Mouse (Mus musculus) neural tube, embryonic 13.5 days (tissue): ENCODE data around the gene Zfp212. TPM values are rescaled to one million over a fixed set of nuclear protein-coding genes. Genes with fewer than 3 reads are reported as not detected.

Experiments used
- ATAC-seq: fragments of 200-750 bp; cut with Nextera tagmentation; 2 replicates; pipeline ENCODE4 v1.8.0; 2017; ENCODE audit warnings: low read depth, mild to moderate bottlenecking, moderate TSS enrichment, moderate library complexity
- H3K27ac ChIP-seq: fragments of 300-500 bp; sonication (generic); replicated peaks from 2 replicates; pipeline ENCODE4 v1.5.1; 2015; ENCODE audit warnings: moderate library complexity, mild to moderate bottlenecking, inconsistent platforms
- H3K27me3 ChIP-seq: fragments of 300-500 bp; sonication (generic); 2 replicates; pipeline ENCODE4 v1.6.1; 2015; ENCODE audit warnings: mild to moderate bottlenecking, inconsistent platforms
- H3K36me3 ChIP-seq: fragments of 300-500 bp; sonication (generic); 2 replicates; pipeline ENCODE4 v1.6.1; 2015; ENCODE audit warnings: mild to moderate bottlenecking, inconsistent platforms
- H3K4me1 ChIP-seq: fragments of 300-500 bp; sonication (generic); replicated peaks from 2 replicates; pipeline ENCODE4 v1.6.1; 2015; ENCODE audit warnings: inconsistent platforms
- H3K4me2 ChIP-seq: fragments of 300-500 bp; sonication (generic); 2 replicates; pipeline ENCODE4 v1.6.1; 2015; ENCODE audit warnings: inconsistent platforms, mild to moderate bottlenecking, moderate library complexity
- H3K4me3 ChIP-seq: fragments of 300-500 bp; sonication (generic); 2 replicates; pipeline ENCODE4 v1.5.1; 2015; ENCODE audit warnings: mild to moderate bottlenecking, inconsistent platforms
- H3K9ac ChIP-seq: fragments of 300-500 bp; sonication (generic); 2 replicates; pipeline ENCODE4 v1.6.1; 2015; ENCODE audit warnings: moderate library complexity, mild to moderate bottlenecking, inconsistent platforms
- H3K9me3 ChIP-seq: fragments of 300-500 bp; sonication (generic); 2 replicates; pipeline ENCODE4 v1.6.1; 2016; ENCODE audit warnings: inconsistent platforms
- WGBS: fragments of 180-500 bp; shearing (Covaris S2); methylation state at CpG from one replicate; pipeline ENCODE4 v1.1.7; 2015; 5-methylcytosine and 5-hydroxymethylcytosine counted together
- polyA plus RNA-seq: library from polyadenylated mRNA; unstranded; fragments of >200 nt; fragmentation: Nextera tagmentation; extraction: Ambion mirVana; gene quantifications from 2 replicates; pipeline ENCODE4 v1.2.1, GENCODE M21; 2015

Gene Zfp212
- 15.8 and 17.0 TPM in 2 replicates for polyA plus RNA-seq

DNA sequence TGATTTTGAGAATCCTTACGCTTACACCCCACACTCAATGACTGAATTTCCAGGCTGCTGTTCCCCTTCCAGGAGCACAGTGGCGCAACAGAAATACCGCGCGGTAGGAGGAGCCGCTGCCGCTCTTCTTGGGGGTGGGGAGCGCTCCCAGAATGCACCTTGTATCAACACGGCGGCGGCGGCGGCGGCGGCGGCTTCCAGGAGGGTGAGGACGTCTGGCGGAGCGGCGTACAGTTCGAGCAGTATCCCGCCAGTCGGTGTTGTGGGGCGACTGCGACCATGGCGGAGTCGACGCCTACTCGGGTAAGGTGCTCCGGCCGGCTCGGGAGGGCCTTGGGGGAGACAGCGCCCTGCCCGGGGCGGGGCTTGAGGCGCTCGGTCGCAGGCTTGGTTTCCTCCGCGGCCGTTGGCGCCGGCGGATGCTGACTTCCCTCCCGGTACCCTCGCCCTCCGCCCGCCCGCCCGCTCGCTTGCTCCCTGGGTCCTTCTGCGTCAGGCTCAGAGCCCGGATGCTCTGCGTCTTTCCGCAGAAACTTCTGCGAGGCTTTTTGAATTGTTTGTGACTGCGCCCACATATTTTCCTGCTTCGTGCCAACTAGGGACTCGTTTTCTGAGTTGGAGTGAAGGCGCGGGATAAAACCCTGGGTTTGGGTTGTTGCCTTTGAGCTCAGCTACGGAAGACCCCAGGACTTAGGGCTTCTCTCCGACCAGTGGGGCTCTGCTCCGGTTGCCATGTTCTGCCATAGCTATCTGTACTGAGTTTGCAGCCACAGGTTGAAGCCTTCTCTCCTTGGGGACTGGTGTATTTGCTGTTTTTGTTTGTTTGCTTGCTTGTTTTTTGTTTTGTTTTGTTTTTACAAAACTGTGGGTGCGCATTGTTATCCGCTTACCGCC lies at the start of gene Zfp212:
TSS of gene Zfp212 (plus strand) at position 30 of the 894 bp plus-strand sequence.
- H3K9me3 ChIP-seq, result no peaks in the 10 kb centered on the region
- H3K4me2 ChIP-seq, result peak within 1 kb of the TSS; percentile 82
- under 1% methylated on average over 66 of the region's 67 CpGs for WGBS
- peak within 1 kb of the TSS; percentile 87 for H3K9ac ChIP-seq
- H3K4me3 ChIP-seq, result peak within 1 kb of the TSS; percentile 83
- H3K36me3 ChIP-seq, result no peaks in the 10 kb centered on the region
- peak; percentile 97 for ATAC-seq
- no peaks in the 10 kb centered on the region for H3K27me3 ChIP-seq
- peaks cover 16% of the 10 kb centered on the region for H3K4me1 ChIP-seq
- peak within 1 kb of the TSS; percentile 95 for H3K27ac ChIP-seq

DNA sequence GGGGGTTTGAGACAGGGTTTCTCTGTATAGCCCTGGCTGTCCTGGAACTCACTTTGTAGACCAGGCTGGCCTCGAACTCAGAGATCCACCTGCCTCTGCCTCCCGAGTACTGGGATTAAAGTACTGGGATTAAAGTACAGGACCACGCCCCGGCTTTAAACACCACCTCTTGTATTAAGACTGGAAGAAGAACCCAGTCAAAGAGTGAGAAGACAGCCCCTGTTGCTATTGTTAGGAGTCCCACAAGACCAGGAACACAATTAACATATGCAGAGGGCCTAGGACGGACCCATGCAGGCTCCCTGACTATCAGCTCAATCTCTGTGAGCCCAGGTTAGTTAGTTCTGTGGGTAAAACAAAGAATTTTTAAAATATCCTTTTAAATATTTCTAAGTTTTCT lies 48.0 kb upstream of the Zfp212 start:
- Histone ChIP-seq H3K4me3 (no peak overlapping the region), H3K4me2 (no peak overlapping the region), H3K9ac (no peak overlapping the region), H3K4me1 (no peaks in the 10 kb centered on the region), H3K9me3 (no peaks in the 10 kb centered on the region), H3K27me3 (no peaks in the 10 kb centered on the region), H3K27ac (no peak overlapping the region), H3K36me3 (peaks cover 26% of the 10 kb centered on the region)
- ATAC-seq, result no peak
- WGBS, result 95% methylated on average over 5 of the region's 5 CpGs

DNA sequence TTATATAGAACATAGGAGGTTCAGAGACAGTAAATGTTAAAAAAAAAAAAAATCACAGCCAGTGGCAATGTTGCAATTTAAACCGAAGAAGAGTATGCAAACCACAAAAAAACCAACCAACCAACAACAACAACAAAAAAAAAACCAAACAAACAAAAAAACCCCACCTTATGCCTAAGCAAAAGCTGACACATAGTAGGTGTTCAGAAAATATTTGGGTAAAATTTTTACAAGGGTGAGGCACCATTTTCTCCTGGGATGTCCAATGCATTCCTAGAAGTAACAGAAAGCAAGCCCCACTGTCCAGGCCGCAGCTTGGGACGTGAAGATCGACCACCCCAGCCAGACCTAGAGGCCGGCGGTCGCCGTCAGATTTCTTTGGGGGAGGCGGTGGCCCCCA lies 43.2 kb upstream of the Zfp212 start, which contains the start of gene Zfp282:
TSS of gene Zfp282 (plus strand) at position 147 of the 400 bp plus-strand sequence.
- WGBS, result 6% methylated on average over 9 of the region's 9 CpGs
- Histone ChIP-seq H3K36me3 (peaks cover 25% of the 10 kb centered on the region), H3K9me3 (no peaks in the 10 kb centered on the region)

DNA sequence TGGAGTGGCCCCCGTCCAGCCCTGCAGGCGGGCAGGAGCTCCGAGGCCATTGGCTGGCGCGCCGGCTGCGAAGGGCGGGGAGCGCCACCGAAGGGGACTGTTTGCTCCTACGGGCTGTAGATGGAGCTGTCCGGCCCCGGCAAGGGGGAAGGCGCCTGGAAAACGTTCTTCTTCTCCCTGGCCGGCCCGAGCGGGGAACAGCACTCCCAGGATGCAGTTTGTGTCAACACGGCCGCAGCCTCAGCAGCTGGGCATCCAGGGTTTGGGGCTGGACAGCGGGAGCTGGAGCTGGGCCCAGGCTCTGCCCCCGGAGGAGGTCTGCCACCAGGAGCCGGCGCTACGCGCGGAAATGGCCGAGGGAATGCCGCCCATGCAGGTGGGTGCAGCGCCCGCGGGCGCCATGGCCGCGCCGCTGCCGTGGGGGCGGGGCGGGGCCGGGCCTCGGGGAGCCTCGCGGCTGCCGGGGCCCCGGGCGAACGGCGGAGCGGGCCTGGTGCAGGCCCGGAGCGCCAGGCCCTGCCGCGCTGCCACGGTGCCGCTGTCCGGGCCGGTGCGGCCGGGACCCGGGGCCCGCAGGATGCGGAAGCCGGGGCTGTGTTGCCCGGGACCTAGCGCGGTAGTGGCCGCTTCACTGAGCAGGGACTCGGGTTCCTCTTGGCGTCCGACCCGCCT lies 42.7 kb upstream of the Zfp212 start:
- Histone ChIP-seq H3K4me3 (peak overlapping the region; percentile 93), H3K9me3 (no peaks in the 10 kb centered on the region), H3K27me3 (no peaks in the 10 kb centered on the region), H3K4me1 (peaks cover 21% of the 10 kb centered on the region), H3K9ac (peak overlapping the region; percentile 96), H3K27ac (peak overlapping the region; percentile 99), H3K36me3 (peaks cover 30% of the 10 kb centered on the region), H3K4me2 (peak overlapping the region; percentile 96)
- peak; percentile 96 for ATAC-seq
- WGBS, result under 1% methylated on average over 70 of the region's 71 CpGs

More for the DNA sequence above, 43.2 kb upstream of the Zfp212 start, which contains the start of gene Zfp282:
- Histone ChIP-seq H3K27ac (peak within 1 kb of the TSS; percentile 99), H3K9ac (peak within 1 kb of the TSS; percentile 96), H3K4me1 (peaks cover 21% of the 10 kb centered on the region), H3K4me3 (peak within 1 kb of the TSS; percentile 93), H3K4me2 (peak within 1 kb of the TSS; percentile 96), H3K27me3 (no peaks in the 10 kb centered on the region)
- ATAC-seq, result no peak

DNA sequence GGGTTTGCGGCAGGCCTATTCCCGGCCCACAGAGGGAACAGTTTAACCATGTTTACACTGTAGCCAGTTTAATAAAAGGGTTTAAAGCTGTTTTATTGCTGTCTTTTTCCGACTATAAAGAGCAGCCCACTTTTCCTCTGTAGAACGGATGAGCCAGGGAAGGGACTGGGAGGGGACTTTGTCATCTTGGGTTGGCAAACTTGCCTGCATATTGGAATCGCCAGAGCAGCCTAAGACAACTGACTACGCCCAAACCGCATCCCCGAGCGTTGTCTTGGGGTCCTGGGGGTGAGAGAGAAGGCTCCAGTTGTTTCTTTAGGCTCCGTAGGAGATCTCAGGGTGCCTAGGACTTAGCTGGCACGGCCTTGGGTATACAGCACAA lies 42.2 kb upstream of the Zfp212 start:
- peaks cover 36% of the 10 kb centered on the region for H3K36me3 ChIP-seq
- H3K4me3 ChIP-seq, result peak overlapping the region; percentile 93
- no peaks in the 10 kb centered on the region for H3K27me3 ChIP-seq
- peak overlapping the region; percentile 96 for H3K9ac ChIP-seq
- peaks cover 21% of the 10 kb centered on the region for H3K4me1 ChIP-seq
- WGBS, result under 1% methylated on average over 11 of the region's 11 CpGs
- H3K9me3 ChIP-seq, result no peaks in the 10 kb centered on the region
- peak overlapping the region; percentile 96 for H3K4me2 ChIP-seq
- peak overlapping the region; percentile 99 for H3K27ac ChIP-seq
- peak; percentile 12 for ATAC-seq

DNA sequence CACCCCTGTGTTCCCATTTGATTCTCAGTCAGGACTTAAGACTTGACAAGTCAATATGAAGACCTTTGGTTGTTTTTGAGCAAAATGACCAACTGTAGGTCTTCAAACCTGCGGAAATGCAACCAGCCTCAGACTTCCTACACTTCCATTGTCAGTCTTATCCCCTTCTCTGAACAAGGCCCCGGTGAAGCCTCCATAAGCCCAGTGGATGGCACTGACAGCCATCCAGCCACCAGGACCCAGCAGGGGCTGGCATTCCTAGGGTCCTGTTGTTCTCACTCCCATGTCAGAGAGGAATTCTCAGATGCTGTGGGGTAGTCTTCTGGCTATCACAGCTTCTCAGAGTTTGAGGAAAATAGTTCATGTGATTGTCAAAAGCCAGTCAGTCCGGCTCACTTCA lies 41.7 kb upstream of the Zfp212 start:
- H3K4me3 ChIP-seq, result peak overlapping the region; percentile 93
- 47% methylated on average over 3 of the region's 3 CpGs for WGBS
- no peaks in the 10 kb centered on the region for H3K27me3 ChIP-seq
- H3K4me2 ChIP-seq, result peak overlapping the region; percentile 96
- ATAC-seq, result no peak
- H3K36me3 ChIP-seq, result peaks cover 40% of the 10 kb centered on the region
- peak overlapping the region; percentile 99 for H3K27ac ChIP-seq
- peaks cover 21% of the 10 kb centered on the region for H3K4me1 ChIP-seq
- peak overlapping the region; percentile 96 for H3K9ac ChIP-seq
- H3K9me3 ChIP-seq, result no peaks in the 10 kb centered on the region

DNA sequence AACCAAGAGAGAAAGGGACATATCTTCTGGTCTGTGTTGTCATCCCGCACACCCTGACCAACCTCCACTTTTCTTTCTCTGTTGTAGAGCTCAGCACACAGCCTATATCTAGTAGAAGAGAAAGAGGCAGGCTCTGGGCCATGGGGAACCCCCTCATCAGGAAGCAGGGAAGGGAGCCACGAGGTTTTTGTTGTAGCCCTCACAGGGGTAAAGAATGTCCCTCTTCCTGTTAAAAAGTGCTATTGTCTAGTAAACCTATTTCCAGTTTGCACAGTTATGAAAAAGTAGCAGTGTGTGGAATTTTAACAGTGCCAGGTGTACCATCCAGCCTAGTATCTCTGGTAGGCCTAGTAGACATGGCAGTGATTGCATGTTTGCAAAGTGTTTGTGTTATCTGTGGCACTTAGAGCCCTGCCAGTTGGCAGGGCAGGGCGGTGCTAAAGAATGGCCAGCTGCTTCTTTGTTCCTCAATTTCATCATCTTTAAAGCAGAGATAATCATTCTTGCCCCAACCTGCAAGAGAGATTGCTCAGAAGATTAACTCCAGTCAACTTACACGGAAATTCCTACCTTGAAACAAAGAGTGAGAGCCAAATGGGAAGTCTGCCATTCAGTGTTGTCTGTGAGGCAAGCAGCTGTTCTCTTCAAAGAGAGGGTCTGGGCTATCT lies 41.1 kb upstream of the Zfp212 start:
- H3K36me3 ChIP-seq, result peaks cover 46% of the 10 kb centered on the region
- H3K9ac ChIP-seq, result peak overlapping the region; percentile 96
- H3K9me3 ChIP-seq, result no peaks in the 10 kb centered on the region
- peaks cover 21% of the 10 kb centered on the region for H3K4me1 ChIP-seq
- WGBS, result 72% methylated on average over 4 of the region's 4 CpGs
- no peak for ATAC-seq
- H3K4me3 ChIP-seq, result peak overlapping the region; percentile 93
- no peaks in the 10 kb centered on the region for H3K27me3 ChIP-seq
- H3K27ac ChIP-seq, result no peak overlapping the region
- H3K4me2 ChIP-seq, result peak overlapping the region; percentile 96

DNA sequence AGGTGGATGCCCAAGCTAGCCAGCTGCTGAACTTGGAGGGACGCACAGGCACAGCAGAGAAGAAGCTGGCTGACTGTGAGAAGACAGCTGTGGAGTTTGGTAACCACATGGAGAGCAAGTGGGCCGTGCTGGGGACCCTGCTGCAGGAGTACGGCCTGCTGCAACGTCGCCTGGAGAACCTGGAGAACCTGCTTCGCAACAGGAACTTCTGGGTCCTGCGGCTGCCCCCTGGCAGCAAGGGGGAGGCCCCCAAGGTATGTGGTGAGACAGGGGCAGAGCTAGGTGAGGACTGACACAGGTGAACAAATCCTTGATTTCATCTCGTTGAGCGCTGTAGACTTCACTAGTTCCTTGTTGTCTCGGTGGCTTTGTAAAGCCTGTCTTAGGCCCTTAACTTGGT lies 40.1 kb upstream of the Zfp212 start:
- no peak overlapping the region for H3K27ac ChIP-seq
- no peak for ATAC-seq
- H3K27me3 ChIP-seq, result no peaks in the 10 kb centered on the region
- peaks cover 55% of the 10 kb centered on the region for H3K36me3 ChIP-seq
- H3K9me3 ChIP-seq, result no peaks in the 10 kb centered on the region
- no peak overlapping the region for H3K9ac ChIP-seq
- no peak overlapping the region for H3K4me3 ChIP-seq
- H3K4me2 ChIP-seq, result 0 out of 2 replicates have a peak overlapping the region, but pooled peaks have one; percentile 96
- peaks cover 21% of the 10 kb centered on the region for H3K4me1 ChIP-seq
- 97% methylated on average over 10 of the region's 10 CpGs for WGBS

DNA sequence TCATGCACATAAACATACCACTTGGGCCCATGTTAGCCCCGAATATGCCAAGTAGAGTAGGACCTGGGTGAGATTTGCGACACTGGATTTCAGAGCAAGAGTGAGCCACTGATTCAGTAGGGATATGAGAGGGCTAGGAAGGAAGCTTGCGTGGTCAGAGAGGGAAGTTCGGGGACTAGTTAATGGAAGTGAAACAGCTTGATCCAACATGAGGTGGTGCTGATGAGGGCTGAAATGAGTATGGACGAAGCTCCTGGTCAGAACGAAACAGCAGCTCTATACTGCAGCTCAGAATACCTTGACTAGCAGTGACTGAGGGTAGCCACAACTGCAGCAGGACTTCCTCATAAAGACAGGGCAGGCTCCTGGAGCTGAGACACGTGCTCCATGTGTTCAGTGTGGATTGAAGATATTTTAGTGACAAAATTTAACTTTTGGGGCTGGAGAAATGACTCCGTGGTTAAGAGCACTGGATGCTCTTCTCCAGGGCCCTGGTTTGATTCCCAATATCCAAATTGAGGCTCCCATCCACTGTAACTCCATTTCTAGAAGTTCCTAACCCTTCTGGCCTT lies 31.4 kb upstream of the Zfp212 start:
- peaks cover 92% of the 10 kb centered on the region for H3K36me3 ChIP-seq

DNA sequence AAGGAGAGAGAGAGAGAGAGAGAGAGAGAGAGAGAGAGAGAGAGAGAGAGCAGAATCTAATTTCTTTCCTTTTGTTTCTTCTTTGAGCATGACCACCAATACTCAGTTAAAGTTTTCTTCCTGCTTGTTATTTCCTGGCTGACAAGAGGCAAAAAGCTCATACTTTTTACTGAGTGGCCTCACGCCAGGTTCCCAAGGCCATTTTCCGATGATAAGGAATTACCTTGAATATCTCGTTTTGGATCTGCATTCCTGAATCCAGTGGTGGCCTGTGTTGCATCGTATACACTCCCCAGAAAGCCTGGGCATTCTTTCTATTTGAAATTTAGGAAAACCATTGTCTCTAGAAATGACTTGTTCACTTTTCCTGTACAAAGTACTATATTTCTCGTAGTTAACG lies 20.9 kb upstream of the Zfp212 start:
- no peak overlapping the region for H3K4me2 ChIP-seq
- WGBS, result 96% methylated on average over 6 of the region's 6 CpGs
- no peak overlapping the region for H3K4me3 ChIP-seq
- no peak for ATAC-seq
- H3K27ac ChIP-seq, result no peak overlapping the region
- no peaks in the 10 kb centered on the region for H3K4me1 ChIP-seq
- no peak overlapping the region for H3K9ac ChIP-seq
- peaks cover 21% of the 10 kb centered on the region for H3K27me3 ChIP-seq
- peaks cover 72% of the 10 kb centered on the region for H3K36me3 ChIP-seq
- H3K9me3 ChIP-seq, result no peaks in the 10 kb centered on the region

More for the DNA sequence above, 31.4 kb upstream of the Zfp212 start:
- no peak for ATAC-seq
- no peak overlapping the region for H3K4me2 ChIP-seq
- no peak overlapping the region for H3K9ac ChIP-seq
- WGBS, result 89% methylated on average over 8 of the region's 8 CpGs
- no peak overlapping the region for H3K27ac ChIP-seq
- H3K27me3 ChIP-seq, result no peaks in the 10 kb centered on the region
- no peaks in the 10 kb centered on the region for H3K4me1 ChIP-seq
- no peak overlapping the region for H3K4me3 ChIP-seq
- no peaks in the 10 kb centered on the region for H3K9me3 ChIP-seq

DNA sequence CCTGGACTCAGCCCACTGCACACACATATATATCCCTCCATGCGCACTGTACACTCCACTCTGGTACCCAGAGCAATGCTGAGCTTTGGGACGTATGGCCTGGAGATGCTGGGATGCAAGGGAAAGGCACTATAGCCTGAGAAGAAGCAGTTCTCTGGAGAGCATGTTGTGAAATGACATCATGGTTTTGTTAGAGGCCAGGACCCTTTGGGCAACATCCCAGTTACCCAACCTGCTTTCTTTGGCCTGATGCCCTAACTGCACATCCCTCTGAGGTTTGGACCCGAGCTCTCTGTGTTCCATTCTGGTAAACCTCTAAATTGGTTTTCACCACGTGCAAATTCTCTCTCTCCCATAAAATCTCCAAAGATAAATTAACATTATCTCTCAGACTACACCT lies 16.7 kb upstream of the Zfp212 start:
- Histone ChIP-seq H3K36me3 (peaks cover 96% of the 10 kb centered on the region), H3K4me3 (no peak overlapping the region), H3K9ac (no peak overlapping the region), H3K4me1 (no peaks in the 10 kb centered on the region), H3K9me3 (no peaks in the 10 kb centered on the region), H3K27me3 (peaks cover 21% of the 10 kb centered on the region), H3K4me2 (no peak overlapping the region), H3K27ac (no peak overlapping the region)
- no peak for ATAC-seq
- WGBS, result 73% methylated on average over 4 of the region's 4 CpGs
